Mouse (Mus musculus) heart, adult 2 months (tissue): Measurements from ENCODE around the gene Timm10.

Source experiments
- CTCF ChIP-seq: fragments of 200-600 bp; IDR thresholded peaks from 2 replicates; pipeline ENCODE4 v1.8.1; 2022; ENCODE audit warnings: antibody characterized with exemption, mild to moderate bottlenecking, moderate library complexity
- EP300 ChIP-seq: fragments of 200-500 bp; IDR thresholded peaks from 2 replicates; pipeline ENCODE4 v1.6.1; 2011; ENCODE audit warnings: low read depth, low read length, control low read depth; ENCODE audit not compliant: insufficient read depth

GRCm38 (mm10) chr2:84843654-84844053 is 16.9 kb downstream of the Timm10 start:
- TF ChIP-seq CTCF (no peak), EP300 (no peak)
